Mouse (Mus musculus): ENCODE data around the gene Anks1. TPM values are rescaled to one million over a fixed set of nuclear protein-coding genes. Genes with fewer than 3 reads are reported as not detected.
A peak's percentile ranks its signal among the peaks of the same experiment; 100 is the strongest.

Gene Anks1
- polyA plus RNA-seq, 1 experiment: 119 TPM

DNA sequence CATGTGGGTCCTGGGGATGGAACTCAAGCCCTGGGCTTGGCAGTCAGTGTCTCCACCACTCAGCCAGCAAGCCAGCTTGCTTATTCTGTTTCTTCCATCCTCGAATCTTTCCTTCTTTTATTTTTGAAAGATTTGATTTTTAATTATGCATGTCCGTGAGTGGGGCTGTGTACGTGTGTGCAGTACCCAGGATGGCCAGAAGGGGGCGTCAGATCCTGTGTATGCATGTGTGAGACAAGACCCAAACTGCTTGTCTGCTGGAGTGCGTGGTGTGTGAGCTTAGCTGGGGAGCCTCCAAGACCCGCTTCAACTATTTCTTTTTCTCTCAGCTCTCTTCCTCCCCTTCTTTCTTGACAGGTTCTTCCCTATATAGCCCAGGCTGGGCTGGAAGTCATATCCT lies 197.2 kb downstream of the Anks1 start:
- no peak for TF ChIP-seq POLR2A (IDR thresholded peaks at IDR 0.05; ENCODE audit: borderline replicate concordance, extremely low read depth, insufficient read depth, insufficient read length, poor library complexity, severe bottlenecking)
- peak; percentile 54 for TF ChIP-seq CTCF (IDR thresholded peaks at IDR 0.05; ENCODE audit: borderline replicate concordance, extremely low read depth, insufficient read depth, insufficient read length)
- DNase-seq (ENCODE audit: low read depth): no peak

DNA sequence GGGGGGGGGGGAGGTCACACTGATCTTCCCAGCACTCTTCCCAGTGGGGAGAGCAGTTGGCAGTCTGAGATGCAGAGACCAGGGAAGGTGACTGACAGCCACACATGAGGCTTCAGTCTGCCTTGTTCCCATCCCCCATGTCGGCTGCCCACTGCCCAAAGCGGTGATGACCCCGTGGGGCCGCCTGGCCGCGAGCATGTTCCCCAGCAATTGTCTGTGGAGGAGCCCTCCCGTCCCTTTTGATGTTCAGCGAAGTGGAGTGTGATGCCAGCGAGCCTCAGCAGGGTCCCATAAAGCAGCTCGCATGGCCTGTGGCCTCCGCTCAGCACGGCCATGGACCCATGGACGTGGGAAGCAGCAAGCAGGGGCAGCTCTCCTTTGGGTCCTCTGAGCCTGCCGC lies 198.2 kb downstream of the Anks1 start:
- no peak for DNase-seq (ENCODE audit: low read depth)
- TF ChIP-seq POLR2A (IDR thresholded peaks at IDR 0.05; ENCODE audit: borderline replicate concordance, extremely low read depth, insufficient read depth, insufficient read length, poor library complexity, severe bottlenecking): no peak
- no peak for TF ChIP-seq CTCF (IDR thresholded peaks at IDR 0.05; ENCODE audit: borderline replicate concordance, extremely low read depth, insufficient read depth, insufficient read length)

DNA sequence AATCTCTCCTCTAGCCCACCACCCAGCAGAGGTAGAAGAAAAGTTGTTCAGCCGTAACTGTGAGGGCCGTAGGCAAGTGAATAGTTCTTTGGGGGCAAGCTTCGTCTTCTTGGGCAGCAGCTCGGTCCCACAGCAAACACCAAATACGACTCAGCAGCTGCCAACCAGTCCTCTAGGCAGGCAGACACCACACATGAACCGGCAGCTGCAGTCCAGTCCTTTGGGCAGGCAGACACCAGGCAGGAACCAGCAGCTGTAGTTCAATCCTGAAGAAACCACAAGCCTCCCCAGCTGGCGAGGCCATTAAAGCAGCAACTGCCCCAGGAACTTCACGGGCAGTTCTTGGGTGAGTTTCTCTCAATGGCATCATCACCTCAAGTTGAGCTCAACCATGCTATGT lies 203.2 kb downstream of the Anks1 start:
- no peak for TF ChIP-seq POLR2A (IDR thresholded peaks at IDR 0.05; ENCODE audit: borderline replicate concordance, extremely low read depth, insufficient read depth, insufficient read length, poor library complexity, severe bottlenecking)
- TF ChIP-seq CTCF (IDR thresholded peaks at IDR 0.05; ENCODE audit: borderline replicate concordance, extremely low read depth, insufficient read depth, insufficient read length): no peak
- DNase-seq (ENCODE audit: low read depth): no peak

Other genes starting within 250 kb of the Anks1 start
- 1.1 and 1.3 TPM in 2 replicates for gene Spdef, start 180.4 kb upstream of the Anks1 start, polyA plus RNA-seq (2012; rRNA removed)
- 46.7 and 56.5 TPM in 2 replicates for gene D17Wsu92e, start 88.7 kb upstream of the Anks1 start, polyA plus RNA-seq (2012; rRNA removed)
- 156 and 218 TPM in 2 replicates for gene Snrpc, start 71.2 kb upstream of the Anks1 start, polyA plus RNA-seq (2012; rRNA removed)
- gene Uhrf1bp1, start 52.9 kb upstream of the Anks1 start, polyA plus RNA-seq (2012; rRNA removed): 13.0 and 16.7 TPM in 2 replicates
- 40.5 and 41.3 TPM in 2 replicates for gene Taf11, start 538 bp downstream of the Anks1 start, polyA plus RNA-seq (2012; rRNA removed)
- 2.4 and 2.8 TPM in 2 replicates for gene Tcp11, start 171.3 kb downstream of the Anks1 start, polyA plus RNA-seq (2012; rRNA removed)
- 18.5 and 26.5 TPM in 2 replicates for gene Scube3, start 232.8 kb downstream of the Anks1 start, polyA plus RNA-seq (2012; rRNA removed)